Mouse (Mus musculus) megakaryocyte, embryonic 14.5 days (primary cell): ENCODE measurements around the gene Plvap. TPM values are rescaled to one million over a fixed set of nuclear protein-coding genes. Genes with fewer than 3 reads are reported as not detected.

Experiments
- H3K27me3 ChIP-seq: replicated peaks from 2 replicates; pipeline ENCODE3; 2012; ENCODE audit warnings: inconsistent platforms
- H3K36me3 ChIP-seq: replicated peaks from 2 replicates; pipeline ENCODE3; 2012; ENCODE audit warnings: low read length, inconsistent platforms, mixed read lengths
- H3K4me1 ChIP-seq: 2 replicates; pipeline ENCODE4 v1.6.1; 2012; ENCODE audit warnings: inconsistent platforms
- H3K4me3 ChIP-seq: replicated peaks from 2 replicates; pipeline ENCODE3; 2012; ENCODE audit warnings: moderate library complexity, mild to moderate bottlenecking, inconsistent platforms
- H3K9me3 ChIP-seq: 2 replicates; pipeline ENCODE4 v1.6.1; 2012; ENCODE audit warnings: inconsistent platforms
- FLI1 ChIP-seq: IDR thresholded peaks from 2 replicates; pipeline ENCODE4 v1.6.1; 2012; ENCODE audit warnings: low read length, inconsistent platforms, mixed read lengths
- GATA1 ChIP-seq: IDR thresholded peaks from 3 replicates; pipeline ENCODE4 v1.6.1; 2012; ENCODE audit warnings: mixed read lengths, low read length, inconsistent platforms, borderline replicate concordance
- polyA plus RNA-seq: library from polyadenylated mRNA; stranded (reverse); fragments of >175 nt; gene quantifications from 2 replicates; pipeline ENCODE4 v1.2.3, GENCODE M21; 2012; ENCODE audit warnings: low replicate concordance; ENCODE audit not compliant: insufficient read depth

Plvap gene
- polyA plus RNA-seq, 1 experiment: 4.0 TPM

- Histone ChIP-seq H3K27me3 (peaks cover 13% of the 10 kb centered on the region), H3K9me3 (no peaks in the 10 kb centered on the region), H3K36me3 (peaks cover 37% of the 10 kb centered on the region), H3K4me1 (peaks cover 55% of the 10 kb centered on the region), H3K4me3 (peak overlapping the region; percentile 93)
- TF ChIP-seq GATA1: no peak
- TF ChIP-seq FLI1: no peak
These were observed 23.1 kb downstream of the Plvap start for GRCm38 (mm10) chr8:71488454-71488853.

- no peak for TF ChIP-seq GATA1
- no peak for TF ChIP-seq FLI1
- peak within 1 kb of the TSS; percentile 93 for H3K4me3 ChIP-seq
- no peaks in the 10 kb centered on the region for H3K9me3 ChIP-seq
- H3K4me1 ChIP-seq: peaks cover 61% of the 10 kb centered on the region
- H3K27me3 ChIP-seq: peaks cover 13% of the 10 kb centered on the region
- peaks cover 33% of the 10 kb centered on the region for H3K36me3 ChIP-seq
These were observed 23.7 kb downstream of the Plvap start, which contains the start of gene Gtpbp3 for GRCm38 (mm10) chr8:71487691-71488445. TSS of gene Gtpbp3 (plus strand) at chr8:71488103.

GRCm38 (mm10) chr8:71486136-71486529, 25.4 kb downstream of the Plvap start:
- Histone ChIP-seq H3K36me3 (peaks cover 15% of the 10 kb centered on the region), H3K4me3 (peak overlapping the region; percentile 7), H3K27me3 (peaks cover 15% of the 10 kb centered on the region), H3K9me3 (no peaks in the 10 kb centered on the region), H3K4me1 (peaks cover 70% of the 10 kb centered on the region)
- TF ChIP-seq GATA1 (no peak), FLI1 (no peak)

GRCm38 (mm10) chr8:71485142-71486135, 26.1 kb downstream of the Plvap start, which contains the start of gene Ano8:
TSS of gene Ano8 (minus strand) at chr8:71485963.
- TF ChIP-seq FLI1 (no peak), GATA1 (no peak)
- Histone ChIP-seq H3K27me3 (peaks cover 17% of the 10 kb centered on the region), H3K4me3 (peak within 1 kb of the TSS; percentile 94), H3K9me3 (no peaks in the 10 kb centered on the region), H3K36me3 (peaks cover 9% of the 10 kb centered on the region), H3K4me1 (peaks cover 70% of the 10 kb centered on the region)

GRCm38 (mm10) chr8:71484736-71485135, 26.8 kb downstream of the Plvap start:
- no peaks in the 10 kb centered on the region for H3K9me3 ChIP-seq
- peaks cover 17% of the 10 kb centered on the region for H3K27me3 ChIP-seq
- peaks cover 64% of the 10 kb centered on the region for H3K4me1 ChIP-seq
- peaks cover 2% of the 10 kb centered on the region for H3K36me3 ChIP-seq
- TF ChIP-seq GATA1 (no peak), FLI1 (no peak)
- H3K4me3 ChIP-seq: peak overlapping the region; percentile 64

GRCm38 (mm10) chr8:71483932-71484331, 27.6 kb downstream of the Plvap start:
- Histone ChIP-seq H3K36me3 (no peaks in the 10 kb centered on the region), H3K4me1 (peaks cover 56% of the 10 kb centered on the region), H3K4me3 (no peak overlapping the region), H3K9me3 (no peaks in the 10 kb centered on the region), H3K27me3 (peaks cover 19% of the 10 kb centered on the region)
- TF ChIP-seq FLI1 (no peak), GATA1 (no peak)

GRCm38 (mm10) chr8:71478943-71479342, 32.6 kb downstream of the Plvap start:
- no peaks in the 10 kb centered on the region for H3K9me3 ChIP-seq
- no peak for TF ChIP-seq GATA1
- no peak for TF ChIP-seq FLI1
- H3K36me3 ChIP-seq: peaks cover 19% of the 10 kb centered on the region
- peaks cover 7% of the 10 kb centered on the region for H3K27me3 ChIP-seq
- H3K4me3 ChIP-seq: no peak overlapping the region
- H3K4me1 ChIP-seq: peaks cover 40% of the 10 kb centered on the region

- no peaks in the 10 kb centered on the region for H3K9me3 ChIP-seq
- peaks cover 7% of the 10 kb centered on the region for H3K27me3 ChIP-seq
- H3K4me3 ChIP-seq: peak overlapping the region; percentile 94
- H3K36me3 ChIP-seq: peaks cover 35% of the 10 kb centered on the region
- TF ChIP-seq GATA1: no peak
- no peak for TF ChIP-seq FLI1
- H3K4me1 ChIP-seq: peaks cover 30% of the 10 kb centered on the region
These were observed 34.2 kb downstream of the Plvap start for GRCm38 (mm10) chr8:71477196-71477845.

GRCm38 (mm10) chr8:71476099-71476940, 35.2 kb downstream of the Plvap start:
- Histone ChIP-seq H3K4me1 (peaks cover 37% of the 10 kb centered on the region), H3K9me3 (no peaks in the 10 kb centered on the region), H3K4me3 (peak overlapping the region; percentile 94), H3K36me3 (peaks cover 45% of the 10 kb centered on the region), H3K27me3 (peaks cover 5% of the 10 kb centered on the region)
- TF ChIP-seq GATA1: no peak
- TF ChIP-seq FLI1: no peak
